14 mouse cellular contexts compared by ENCODE assay signal in the genomic region with DNA sequence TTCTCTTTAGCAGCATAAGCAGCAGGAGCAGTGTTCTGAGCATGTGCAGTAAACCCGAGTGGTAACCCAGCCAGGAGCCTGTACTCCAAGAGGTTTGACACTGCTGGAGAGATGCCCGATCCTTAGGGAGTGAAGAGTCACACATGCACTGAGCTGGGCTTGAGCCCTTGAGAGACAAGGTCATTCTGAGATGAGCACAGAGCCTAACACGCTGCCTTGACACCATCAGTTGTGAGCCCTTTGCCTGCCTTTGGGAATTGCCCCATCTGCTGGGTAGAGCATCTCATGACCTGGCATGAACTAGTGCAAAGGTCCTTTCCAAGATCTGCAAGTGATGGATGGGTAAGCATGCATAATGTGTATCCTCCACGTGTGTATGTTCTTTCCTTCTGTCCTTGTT. TPM values are rescaled to one million over a fixed set of nuclear protein-coding genes. Genes with fewer than 3 reads are reported as not detected.
DNase-seq lines count a peak whose midpoint lies in the region; ATAC-seq and TF ChIP-seq lines count a peak whose summit lies in the region.
"Had no signal": no experiment of that assay in that cellular context is flagged by ENCODE, and none has a peak within 500 bp of the region (broad histone marks: within the 10 kb centered on the region; RNA-seq: fewer than 3 reads in every experiment).

No protein-coding gene starts in this region.

- H3K36me3 ChIP-seq in midbrain, postnatal 0 days (ENCODE audit: insufficient read depth, low read length), result no peaks in the 10 kb centered on the region
- no peaks in the 10 kb centered on the region for H3K36me3 ChIP-seq in midbrain, embryonic 13.5 days
- no peaks in the 10 kb centered on the region for H3K36me3 ChIP-seq in midbrain, embryonic 10.5 days
- H3K36me3 ChIP-seq: embryonic facial prominence, embryonic 12.5 days; limb, embryonic 15.5 days had no signal

- no peaks in the 10 kb centered on the region for H3K27me3 ChIP-seq in midbrain, postnatal 0 days (ENCODE audit: insufficient read depth, low read length)
- H3K27me3 ChIP-seq in midbrain, embryonic 13.5 days, result no peaks in the 10 kb centered on the region
- no peaks in the 10 kb centered on the region for H3K27me3 ChIP-seq in midbrain, embryonic 10.5 days (ENCODE audit: low read depth, poor library complexity, severe bottlenecking)
- H3K27me3 ChIP-seq: embryonic facial prominence, embryonic 12.5 days; limb, embryonic 15.5 days had no signal

- TF ChIP-seq CTCF in midbrain, postnatal 0 days (IDR thresholded peaks at IDR 0.05), result peak; percentile 38

- H3K4me3 ChIP-seq in midbrain, postnatal 0 days (ENCODE audit: low read depth, low read length), result no peak overlapping the region
- H3K4me3 ChIP-seq in midbrain, embryonic 13.5 days (replicated peaks), result no peak overlapping the region
- no peak overlapping the region for H3K4me3 ChIP-seq in midbrain, embryonic 10.5 days
- H3K4me3 ChIP-seq: embryonic facial prominence, embryonic 12.5 days; limb, embryonic 15.5 days had no signal

- ATAC-seq in midbrain, postnatal 0 days (ENCODE audit: low FRiP score), result no peak
- ATAC-seq in midbrain, embryonic 13.5 days, result no peak
- no peak for ATAC-seq in megakaryocyte-erythroid progenitor cell, adult 5-6 weeks (replicated peaks; ENCODE audit: low FRiP score, low TSS enrichment, poor library complexity, severe bottlenecking)
- ATAC-seq: intestine, embryonic 16.5 days had no signal

- no peaks in the 10 kb centered on the region for H3K4me1 ChIP-seq in midbrain, postnatal 0 days (ENCODE audit: insufficient read depth, low read length)
- no peaks in the 10 kb centered on the region for H3K4me1 ChIP-seq in midbrain, embryonic 13.5 days (replicated peaks)
- H3K4me1 ChIP-seq in midbrain, embryonic 10.5 days, result no peaks in the 10 kb centered on the region

- no peak overlapping the region for H3K4me2 ChIP-seq in midbrain, postnatal 0 days (ENCODE audit: low read depth, low read length, poor library complexity, severe bottlenecking)
- H3K4me2 ChIP-seq in midbrain, embryonic 13.5 days (replicated peaks), result no peak overlapping the region
- H3K4me2 ChIP-seq: embryonic facial prominence, embryonic 12.5 days; limb, embryonic 15.5 days had no signal

- no peak overlapping the region for H3K9ac ChIP-seq in midbrain, postnatal 0 days (replicated peaks; ENCODE audit: low read length, poor library complexity, severe bottlenecking)
- H3K9ac ChIP-seq in midbrain, embryonic 13.5 days (replicated peaks), result no peak overlapping the region
- H3K9ac ChIP-seq: embryonic facial prominence, embryonic 12.5 days; limb, embryonic 15.5 days had no signal

- DNase-seq in heart, postnatal 4 days, result peak; percentile 34
- DNase-seq in heart, adult 8-10 months (ENCODE audit: low spot score), result no peak
- DNase-seq in midbrain, postnatal 0 days (ENCODE audit: low spot score), result no peak
- DNase-seq in adrenal gland, postnatal 14 days, result peak; percentile 79
- DNase-seq in midbrain, embryonic 10.5 days (ENCODE audit: low spot score), result no peak
- DNase-seq: cerebellum, postnatal 36 days; gastrocnemius, postnatal 25 days; thymus, postnatal 4 days had no signal

- WGBS in midbrain, postnatal 0 days, result 58% methylated on average over 4 of the region's 4 CpGs
- WGBS in midbrain, embryonic 13.5 days, result 65% methylated on average over 4 of the region's 4 CpGs
- 69% methylated on average over 4 of the region's 4 CpGs for WGBS in midbrain, embryonic 10.5 days

- no peaks in the 10 kb centered on the region for H3K9me3 ChIP-seq in midbrain, postnatal 0 days (ENCODE audit: low read length)
- H3K9me3 ChIP-seq in midbrain, embryonic 13.5 days, result no peaks in the 10 kb centered on the region
- no peaks in the 10 kb centered on the region for H3K9me3 ChIP-seq in midbrain, embryonic 10.5 days (replicated peaks)
- H3K9me3 ChIP-seq: embryonic facial prominence, embryonic 12.5 days; limb, embryonic 15.5 days had no signal

- no peak overlapping the region for H3K27ac ChIP-seq in midbrain, postnatal 0 days (ENCODE audit: low read depth, low read length)
- no peak overlapping the region for H3K27ac ChIP-seq in midbrain, embryonic 13.5 days
- no peak overlapping the region for H3K27ac ChIP-seq in midbrain, embryonic 10.5 days (replicated peaks)
- H3K27ac ChIP-seq: embryonic facial prominence, embryonic 12.5 days; limb, embryonic 15.5 days had no signal

RNA-seq across cellular contexts. Expression of a gene that starts 29.6 kb away (rescaled TPM):
- 10 to 100 TPM; 34.3 to 35.1 TPM for total RNA-seq in heart, postnatal 4 days (2021)
- total RNA-seq in heart, adult 8-10 months (2022), result 1 to 10 TPM; 2.2 to 3.3 (median 2.9) TPM
- 2.9 and 3.0 TPM in 2 replicates for total RNA-seq in midbrain, postnatal 0 days (2014; rRNA removed)
- 1.2 and 1.9 TPM in 2 replicates for polyA plus RNA-seq in midbrain, postnatal 0 days (2015; fragmentation: Nextera tagmentation; extraction: Ambion mirVana)
- polyA plus RNA-seq in midbrain, embryonic 13.5 days (2015; fragmentation: Nextera tagmentation; extraction: Ambion mirVana), result 0.66 and 0.96 TPM in 2 replicates
- total RNA-seq in adrenal gland, postnatal 14 days (2021), result 0.37 and 0.38 TPM in 2 replicates
- polyA plus RNA-seq in midbrain, embryonic 10.5 days (2016; fragmentation: Nextera tagmentation; extraction: Ambion mirVana), result 0.61 and 1.0 TPM in 2 replicates
- not detected in 2 replicates for total RNA-seq in megakaryocyte-erythroid progenitor cell, adult 5-6 weeks (2014; fragmentation: Nextera tagmentation)
- not detected in 2 replicates for total RNA-seq in megakaryocyte-erythroid progenitor cell, adult 5-6 weeks (2017)
- total RNA-seq: neutrophil, adult 5-6 weeks had no signal

RNA-seq across cellular contexts. Expression of a gene that starts 49.7 kb away (rescaled TPM):
- total RNA-seq in heart, postnatal 4 days (2021), result 10 to 100 TPM; 11.5 to 15.2 TPM
- total RNA-seq in heart, adult 8-10 months (2022), result 1 to 10 TPM; 4.6 to 7.1 (median 5.9) TPM
- total RNA-seq in midbrain, postnatal 0 days (2014; rRNA removed), result 18.3 and 19.3 TPM in 2 replicates
- 4.7 and 5.9 TPM in 2 replicates for polyA plus RNA-seq in midbrain, postnatal 0 days (2015; fragmentation: Nextera tagmentation; extraction: Ambion mirVana)
- polyA plus RNA-seq in midbrain, embryonic 13.5 days (2015; fragmentation: Nextera tagmentation; extraction: Ambion mirVana), result 2.9 and 3.2 TPM in 2 replicates
- 3.8 and 5.2 TPM in 2 replicates for total RNA-seq in adrenal gland, postnatal 14 days (2021)
- polyA plus RNA-seq in midbrain, embryonic 10.5 days (2016; fragmentation: Nextera tagmentation; extraction: Ambion mirVana), result 4.9 and 5.2 TPM in 2 replicates
- 0.20 TPM in 1 of 2 replicates, not detected in the other for total RNA-seq in megakaryocyte-erythroid progenitor cell, adult 5-6 weeks (2014; fragmentation: Nextera tagmentation)
- not detected in 2 replicates for total RNA-seq in megakaryocyte-erythroid progenitor cell, adult 5-6 weeks (2017)
- total RNA-seq: neutrophil, adult 5-6 weeks had no signal

RNA-seq across cellular contexts. Expression of a gene that starts 58.5 kb away (rescaled TPM):
- 10 to 100 TPM; 32.2 to 33.5 TPM for total RNA-seq in heart, postnatal 4 days (2021)
- total RNA-seq in heart, adult 8-10 months (2022), result 10 to 100 TPM; 28.6 to 36.1 (median 35.0) TPM
- total RNA-seq in midbrain, postnatal 0 days (2014; rRNA removed), result 14.2 and 18.2 TPM in 2 replicates
- polyA plus RNA-seq in midbrain, postnatal 0 days (2015; fragmentation: Nextera tagmentation; extraction: Ambion mirVana), result 3.0 and 3.6 TPM in 2 replicates
- 4.4 and 5.5 TPM in 2 replicates for polyA plus RNA-seq in midbrain, embryonic 13.5 days (2015; fragmentation: Nextera tagmentation; extraction: Ambion mirVana)
- total RNA-seq in adrenal gland, postnatal 14 days (2021), result 44.2 and 46.1 TPM in 2 replicates
- polyA plus RNA-seq in midbrain, embryonic 10.5 days (2016; fragmentation: Nextera tagmentation; extraction: Ambion mirVana), result 3.6 and 4.4 TPM in 2 replicates
- 31.2 and 33.9 TPM in 2 replicates for total RNA-seq in megakaryocyte-erythroid progenitor cell, adult 5-6 weeks (2014; fragmentation: Nextera tagmentation)
- total RNA-seq in megakaryocyte-erythroid progenitor cell, adult 5-6 weeks (2017), result 31.1 and 37.7 TPM in 2 replicates

Comparison
In these comparisons a context has a peak if more than half of its experiments do, and no peak if none do; other contexts are left out.
1. DNase-seq: peak in heart, postnatal 4 days (single experiment) and adrenal gland, postnatal 14 days (single experiment); none in heart, adult 8-10 months (single experiment), midbrain, postnatal 0 days (single experiment) and midbrain, embryonic 10.5 days (single experiment).